Mouse (Mus musculus): ENCODE measurements at regions not wholly inside any gene's neighbourhood (a gene's known extent, or its start where the extent isn't known, plus 50 kb on each side); places are given as distances from the start of the nearest gene placed in this dataset.
A peak's percentile ranks its signal among the peaks of the same experiment; 100 is the strongest.

DNA sequence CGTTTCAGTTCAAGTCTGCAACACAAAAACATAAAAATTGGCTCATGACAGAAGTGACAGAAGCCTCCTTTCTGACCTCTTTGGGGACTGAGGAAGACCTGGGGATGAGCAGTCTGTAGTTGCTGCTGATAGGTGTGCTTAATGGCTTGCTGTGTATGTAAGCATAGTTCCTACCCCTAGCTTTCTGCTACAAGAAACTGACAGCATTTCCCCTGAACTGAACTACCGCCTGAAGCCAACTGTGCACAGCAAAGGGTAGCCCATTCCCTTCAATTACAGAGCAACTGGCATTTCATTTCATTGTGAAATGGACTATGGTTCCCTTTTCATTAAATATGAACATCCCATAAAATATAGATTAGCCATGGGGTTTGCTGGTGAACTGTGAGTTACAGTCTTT is 54.2 kb upstream of the Slc5a7 start:
- no peaks in the 10 kb centered on the region for H3K4me1 ChIP-seq (ENCODE audit: control insufficient read depth, insufficient read depth, low read depth, low read length)
- H3K27ac ChIP-seq (ENCODE audit: low read depth, low read length), result no peak overlapping the region
- H3K9ac ChIP-seq (ENCODE audit: low read depth, low read length), result no peak overlapping the region
- WGBS, result 84% methylated on average over 2 of the region's 2 CpGs
- no peaks in the 10 kb centered on the region for H3K27me3 ChIP-seq (replicated peaks; ENCODE audit: control insufficient read depth, insufficient read depth, low read length)
- ATAC-seq, result no peak
- no peaks in the 10 kb centered on the region for H3K9me3 ChIP-seq (ENCODE audit: control insufficient read depth, low read length)
- H3K4me3 ChIP-seq (ENCODE audit: low read length), result no peak overlapping the region
- H3K4me2 ChIP-seq (ENCODE audit: low read length), result no peak overlapping the region
- H3K36me3 ChIP-seq (ENCODE audit: control insufficient read depth, insufficient read depth, low read length), result no peaks in the 10 kb centered on the region

DNA sequence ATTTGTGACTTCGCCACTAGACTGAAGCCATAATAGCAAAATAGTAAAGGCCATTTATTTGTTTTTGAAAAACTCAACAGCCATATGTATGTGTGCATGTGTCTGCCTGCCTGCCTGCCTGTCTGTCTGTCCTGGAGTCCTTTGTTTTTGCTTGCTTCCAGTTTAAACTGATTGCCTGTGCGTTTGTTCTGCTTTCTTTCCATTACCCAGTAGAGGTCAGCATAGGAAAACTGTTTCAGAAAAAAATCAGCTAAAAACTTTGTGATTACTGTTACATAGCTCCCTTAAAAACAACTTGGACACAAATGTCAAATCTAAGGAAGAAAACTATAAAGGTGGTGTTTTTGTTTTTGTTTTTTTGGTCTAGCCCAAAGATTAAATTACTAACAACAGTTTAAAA is 52.0 kb upstream of the Slc5a7 start:
- H3K9me3 ChIP-seq (ENCODE audit: control insufficient read depth, low read length), result no peaks in the 10 kb centered on the region
- no peaks in the 10 kb centered on the region for H3K4me1 ChIP-seq (ENCODE audit: control insufficient read depth, insufficient read depth, low read depth, low read length)
- H3K36me3 ChIP-seq (ENCODE audit: control insufficient read depth, insufficient read depth, low read length), result no peaks in the 10 kb centered on the region
- no peak overlapping the region; the same call in 1 of the 2 replicates for H3K9ac ChIP-seq (ENCODE audit: low read depth, low read length)
- no peak overlapping the region for H3K4me2 ChIP-seq (ENCODE audit: low read length)
- H3K27ac ChIP-seq (ENCODE audit: low read depth, low read length), result no peak overlapping the region
- WGBS, result 41% methylated on average over 2 of the region's 2 CpGs
- H3K27me3 ChIP-seq (replicated peaks; ENCODE audit: control insufficient read depth, insufficient read depth, low read length), result no peaks in the 10 kb centered on the region
- ATAC-seq, result peak; percentile 58
- H3K4me3 ChIP-seq (ENCODE audit: low read length), result no peak overlapping the region

All from hindbrain, embryonic 16.5 days (tissue).